12 mouse cellular contexts compared by ENCODE assay signal in genomic region chrX:169828136-169828535, GRCm38 (mm10). TPM values are rescaled to one million over a fixed set of nuclear protein-coding genes. Genes with fewer than 3 reads are reported as not detected.
DNase-seq lines count a peak whose midpoint lies in the region; ATAC-seq lines count a peak whose summit lies in the region.
"Had no signal": no experiment of that assay in that cellular context is flagged by ENCODE, and none has a peak within 500 bp of the region (broad histone marks: within the 10 kb centered on the region; RNA-seq: fewer than 3 reads in every experiment).

No protein-coding gene starts in this region.

- H3K27ac ChIP-seq in hindbrain, embryonic 16.5 days (ENCODE audit: low read depth, low read length) = peak overlapping the region; percentile 39; the same call in 1 of the 2 replicates
- H3K27ac ChIP-seq in midbrain, embryonic 14.5 days (replicated peaks; ENCODE audit: low read depth, low read length) = peak overlapping the region; percentile 78
- H3K27ac ChIP-seq: stomach, embryonic 15.5 days had no signal

- H3K4me1 ChIP-seq in hindbrain, embryonic 16.5 days (ENCODE audit: control insufficient read depth, insufficient read depth, low read depth, low read length) = peaks cover 2% of the 10 kb centered on the region; the same call in 1 of the 2 replicates
- 0 out of 2 replicates have a peak, but pooled peaks cover 4% of the 10 kb centered on the region for H3K4me1 ChIP-seq in midbrain, embryonic 14.5 days (ENCODE audit: control insufficient read depth, insufficient read depth, low read length)
- H3K4me1 ChIP-seq: stomach, embryonic 15.5 days had no signal

- H3K9me3 ChIP-seq in hindbrain, embryonic 16.5 days (ENCODE audit: control insufficient read depth, low read length) = no peaks in the 10 kb centered on the region
- H3K9me3 ChIP-seq in midbrain, embryonic 14.5 days (ENCODE audit: control insufficient read depth, low read length) = no peaks in the 10 kb centered on the region
- H3K9me3 ChIP-seq: stomach, embryonic 15.5 days had no signal

- H3K4me3 ChIP-seq in hindbrain, embryonic 16.5 days (ENCODE audit: low read length) = peak overlapping the region; percentile 5
- H3K4me3 ChIP-seq in midbrain, embryonic 14.5 days (replicated peaks; ENCODE audit: low read depth, low read length) = peak overlapping the region; percentile 20
- H3K4me3 ChIP-seq: stomach, embryonic 15.5 days had no signal

- 22% methylated on average over 5 of the region's 5 CpGs for WGBS in hindbrain, embryonic 16.5 days
- WGBS in midbrain, embryonic 14.5 days = 20% methylated on average over 5 of the region's 5 CpGs

- no peak overlapping the region for H3K9ac ChIP-seq in hindbrain, embryonic 16.5 days (ENCODE audit: low read depth, low read length)
- peak overlapping the region; percentile 1; the same call in 1 of the 2 replicates for H3K9ac ChIP-seq in midbrain, embryonic 14.5 days (replicated peaks; ENCODE audit: low read length)
- H3K9ac ChIP-seq: stomach, embryonic 15.5 days had no signal

- H3K27me3 ChIP-seq in hindbrain, embryonic 16.5 days (replicated peaks; ENCODE audit: control insufficient read depth, insufficient read depth, low read length) = peaks cover 4% of the 10 kb centered on the region; the same call in 1 of the 2 replicates
- no peaks in the 10 kb centered on the region for H3K27me3 ChIP-seq in midbrain, embryonic 14.5 days (ENCODE audit: control insufficient read depth, insufficient read depth, low read length)

- H3K4me2 ChIP-seq in hindbrain, embryonic 16.5 days (ENCODE audit: low read length) = peak overlapping the region; percentile 32
- peak overlapping the region; percentile 46 for H3K4me2 ChIP-seq in midbrain, embryonic 14.5 days (ENCODE audit: low read length)
- H3K4me2 ChIP-seq: stomach, embryonic 15.5 days had no signal

- no peaks in the 10 kb centered on the region for H3K36me3 ChIP-seq in hindbrain, embryonic 16.5 days (ENCODE audit: control insufficient read depth, insufficient read depth, low read length)
- no peaks in the 10 kb centered on the region for H3K36me3 ChIP-seq in midbrain, embryonic 14.5 days (ENCODE audit: control insufficient read depth, insufficient read depth, low read length)
- H3K36me3 ChIP-seq: stomach, embryonic 15.5 days had no signal

- peak; percentile 5 for DNase-seq in ES-CJ7 (ENCODE audit: low read depth, low spot score)
- DNase-seq in midbrain, embryonic 14.5 days = peak; percentile 29
- no peak for DNase-seq in gastrocnemius, postnatal 36 days
- DNase-seq in left cerebral cortex, postnatal 25 days (ENCODE audit: low spot score in 2 of 2) = no peak
- DNase-seq in gastrocnemius, adult 8-10 months (ENCODE audit: low spot score in 2 of 2) = no peak
- no peak for DNase-seq in cerebellum, postnatal 36 days
- DNase-seq: cerebellum, adult 11-12 months had no signal

- intact Hi-C loops in gastrocnemius, postnatal 36 days (cut with DNase I) = no loop called here
- intact Hi-C loops in left cerebral cortex, postnatal 25 days (cut with DNase I) = no loop called here

- ATAC-seq in common myeloid progenitor, adult 5-6 weeks (replicated peaks; ENCODE audit: low read depth, poor library complexity, severe bottlenecking) = peak; percentile 66
- no peak for ATAC-seq in hindbrain, embryonic 16.5 days
- no peak; the same call in 1 of the 2 replicates for ATAC-seq in midbrain, embryonic 14.5 days (ENCODE audit: low FRiP score, low TSS enrichment)

RNA-seq across cellular contexts. Expression of gene 4933400A11Rik, which starts 48.7 kb away (rescaled TPM):
- total RNA-seq in common myeloid progenitor, adult 5-6 weeks (2017) = not detected in 2 replicates
- polyA plus RNA-seq in hindbrain, embryonic 16.5 days (2015; fragmentation: Nextera tagmentation; extraction: Ambion mirVana) = 0.14 TPM in 1 of 2 replicates, not detected in the other
- not detected in 2 replicates for polyA plus RNA-seq in midbrain, embryonic 14.5 days (2014; fragmentation: Nextera tagmentation; extraction: Ambion mirVana)
- total RNA-seq in gastrocnemius, postnatal 36 days (2021) = not detected
- not detected for total RNA-seq in left cerebral cortex, postnatal 25 days (2021)
- not detected for total RNA-seq in gastrocnemius, adult 8-10 months (2022)
- total RNA-seq: neutrophil, adult 5-6 weeks had no signal
- polyA plus RNA-seq: frontal cortex, adult 2 months had no signal

Comparison
In these comparisons a context has a peak if more than half of its experiments do, and no peak if none do; other contexts are left out.
1. DNase-seq: peak in ES-CJ7 (single experiment) and midbrain, embryonic 14.5 days (single experiment); none in gastrocnemius, postnatal 36 days (0 of 2), left cerebral cortex, postnatal 25 days (0 of 2), gastrocnemius, adult 8-10 months (0 of 2) and cerebellum, postnatal 36 days (0 of 2).